Mouse (Mus musculus) MEL (cell line): ENCODE data around the gene Atg4a-ps. TPM values are rescaled to one million over a fixed set of nuclear protein-coding genes. Genes with fewer than 3 reads are reported as not detected.

Source experiments
- DNase-seq: peaks from one replicate; pipeline ENCODE4 v3.0.0; 2011; ENCODE audit warnings: low read depth, low spot score
- H3K27ac ChIP-seq: 2 replicates; pipeline ENCODE4 v1.5.1; 2012; ENCODE audit warnings: low read depth, mild to moderate bottlenecking, control low read depth, low read length, moderate library complexity; ENCODE audit not compliant: control insufficient read depth
- H3K27me3 ChIP-seq, 2 experiments: fragments of 150-350 bp in 1 of 2; sonication (generic) in 1 of 2; 2 replicates each; pipeline ENCODE4 v1.6.1; 2012; ENCODE audit warnings: low read length in 2 of 2, mild to moderate bottlenecking in 2 of 2, improper control_type of control experiment in 1 of 2, moderate library complexity in 1 of 2; ENCODE audit not compliant: insufficient read depth in 2 of 2, control insufficient read depth in 1 of 2
- H3K36me3 ChIP-seq, 2 experiments: 2 replicates each; pipeline ENCODE4 v1.6.1; 2012 to 2014; ENCODE audit warnings: low read length in 2 of 2, improper control_type of control experiment in 1 of 2, inconsistent platforms in 1 of 2, mild to moderate bottlenecking in 1 of 2; ENCODE audit not compliant: insufficient read depth in 2 of 2, control insufficient read depth in 1 of 2
- H3K4me1 ChIP-seq, 2 experiments: fragments of 150-350 bp in 1 of 2; sonication (generic) in 1 of 2; 2 replicates each; pipeline ENCODE4 v1.6.1; 2012; ENCODE audit warnings: low read length in 2 of 2, improper control_type of control experiment in 1 of 2, mild to moderate bottlenecking in 1 of 2; ENCODE audit not compliant: insufficient read depth in 2 of 2, control insufficient read depth in 1 of 2
- H3K4me3 ChIP-seq, 2 experiments: fragments of 150-350 bp in 1 of 2; sonication (generic) in 1 of 2; 2 replicates each; pipeline ENCODE4 v1.5.1; 2012; ENCODE audit warnings: low read depth in 2 of 2, low read length in 2 of 2, mild to moderate bottlenecking in 2 of 2, moderate library complexity in 2 of 2, control low read depth in 1 of 2, improper control_type of control experiment in 1 of 2; ENCODE audit not compliant: control insufficient read depth in 1 of 2, insufficient read depth in 1 of 2
- H3K79me2 ChIP-seq: 2 replicates; pipeline ENCODE4 v1.6.1; 2012; ENCODE audit warnings: mild to moderate bottlenecking, low read length, moderate library complexity; ENCODE audit not compliant: control insufficient read depth, poor library complexity, insufficient read depth
- H3K9ac ChIP-seq: 2 replicates; pipeline ENCODE4 v1.6.1; 2012; ENCODE audit warnings: low read depth, mild to moderate bottlenecking, control low read depth, low read length, moderate library complexity; ENCODE audit not compliant: control insufficient read depth, poor library complexity, severe bottlenecking
- H3K9me3 ChIP-seq: fragments of 150-350 bp; sonication (generic); replicated peaks from 2 replicates; pipeline ENCODE4 v1.6.1; 2012; ENCODE audit warnings: mild to moderate bottlenecking, low read length, improper control_type of control experiment, moderate library complexity; ENCODE audit not compliant: insufficient read depth
- CHD1 ChIP-seq: IDR thresholded peaks from 2 replicates; pipeline ENCODE4 v1.6.1; 2012; ENCODE audit warnings: low read depth, mild to moderate bottlenecking, inconsistent platforms, low read length, improper control_type of control experiment
- CHD2 ChIP-seq: IDR thresholded peaks from 2 replicates; pipeline ENCODE4 v1.6.1; 2011; ENCODE audit warnings: low read length, improper control_type of control experiment
- CTCF ChIP-seq, 3 experiments: IDR thresholded peaks in 2 of 3; conservative IDR thresholded peaks in 1 of 3; 2 replicates each; pipeline ENCODE4 v1.5.1; 2011 to 2012; ENCODE audit warnings: low read length in 3 of 3, low read depth in 2 of 3, mild to moderate bottlenecking in 2 of 3, improper control_type of control experiment in 1 of 3, inconsistent platforms in 1 of 3, mixed read lengths in 1 of 3, moderate library complexity in 1 of 3; ENCODE audit not compliant: control insufficient read depth in 1 of 3, insufficient read depth in 1 of 3, poor library complexity in 1 of 3, severe bottlenecking in 1 of 3
- E2F4 ChIP-seq: IDR thresholded peaks from 2 replicates; pipeline ENCODE4 v1.6.1; 2011; ENCODE audit warnings: low read depth, low read length, improper control_type of control experiment, borderline replicate concordance
- ELF1 ChIP-seq: IDR thresholded peaks from 2 replicates; pipeline ENCODE4 v1.6.1; 2014; ENCODE audit warnings: low read depth, mild to moderate bottlenecking, inconsistent platforms, low read length, improper control_type of control experiment, moderate library complexity
- GABPA ChIP-seq: IDR thresholded peaks from 2 replicates; pipeline ENCODE4 v1.6.1; 2012; ENCODE audit warnings: low read depth, mild to moderate bottlenecking, inconsistent platforms, low read length, improper control_type of control experiment, moderate library complexity
- KAT2A ChIP-seq: conservative IDR thresholded peaks from 2 replicates; pipeline ENCODE4 v1.6.1; 2012; ENCODE audit warnings: low read depth, low read length, improper control_type of control experiment, inconsistent platforms
- MAX ChIP-seq: IDR thresholded peaks from 2 replicates; pipeline ENCODE4 v1.6.1; 2011; ENCODE audit warnings: low read length, improper control_type of control experiment
- MAZ ChIP-seq: IDR thresholded peaks from 2 replicates; pipeline ENCODE4 v1.6.1; 2012; ENCODE audit warnings: low read depth, mild to moderate bottlenecking, inconsistent platforms, low read length, improper control_type of control experiment
- MEF2A ChIP-seq: IDR thresholded peaks from 2 replicates; pipeline ENCODE4 v1.6.1; 2014; ENCODE audit warnings: low read depth, mild to moderate bottlenecking, inconsistent platforms, low read length, improper control_type of control experiment; ENCODE audit not compliant: poor library complexity, insufficient replicate concordance, severe bottlenecking; ENCODE audit errors: extremely low read depth
- MXI1 ChIP-seq: IDR thresholded peaks from 2 replicates; pipeline ENCODE4 v1.6.1; 2011; ENCODE audit warnings: mild to moderate bottlenecking, low read depth, low read length, improper control_type of control experiment
- NELFE ChIP-seq: IDR thresholded peaks from 2 replicates; pipeline ENCODE4 v1.6.1; 2011; ENCODE audit warnings: low read depth, low read length, improper control_type of control experiment
- NRF1 ChIP-seq: IDR thresholded peaks from 2 replicates; pipeline ENCODE4 v1.6.1; 2014; ENCODE audit warnings: low read depth, mild to moderate bottlenecking, inconsistent platforms, low read length, improper control_type of control experiment, moderate library complexity; ENCODE audit not compliant: poor library complexity, insufficient read depth, severe bottlenecking
- POLR2A ChIP-seq, 2 experiments: IDR thresholded peaks; 2 replicates each; pipeline ENCODE4 v1.6.1; 2011 to 2012; ENCODE audit warnings: low read length in 2 of 2, mild to moderate bottlenecking in 2 of 2, control low read depth in 1 of 2, improper control_type of control experiment in 1 of 2, low read depth in 1 of 2, moderate library complexity in 1 of 2; ENCODE audit not compliant: control insufficient read depth in 1 of 2, insufficient read depth in 1 of 2, poor library complexity in 1 of 2
- POLR2AphosphoS2 ChIP-seq: IDR thresholded peaks from 2 replicates; pipeline ENCODE4 v1.6.1; 2011; ENCODE audit warnings: low read length, improper control_type of control experiment
- POLR2AphosphoS5 ChIP-seq: IDR thresholded peaks from 2 replicates; pipeline ENCODE4 v1.6.1; 2012; ENCODE audit warnings: low read depth, borderline replicate concordance, mild to moderate bottlenecking, inconsistent platforms, low read length, moderate library complexity, mixed read lengths
- RAD21 ChIP-seq: IDR thresholded peaks from 2 replicates; pipeline ENCODE4 v1.6.1; 2011; ENCODE audit warnings: mild to moderate bottlenecking, low read depth, low read length, improper control_type of control experiment
- SMC3 ChIP-seq: IDR thresholded peaks from 2 replicates; pipeline ENCODE4 v1.6.1; 2011; ENCODE audit warnings: low read depth, low read length, improper control_type of control experiment
- TAL1 ChIP-seq: IDR thresholded peaks from 2 replicates; pipeline ENCODE4 v1.6.1; 2012; ENCODE audit warnings: mild to moderate bottlenecking, inconsistent platforms, low read length, moderate library complexity, mixed read lengths
- TCF12 ChIP-seq: IDR thresholded peaks from 2 replicates; pipeline ENCODE4 v1.6.1; 2014; ENCODE audit warnings: low read depth, mild to moderate bottlenecking, inconsistent platforms, low read length, improper control_type of control experiment, moderate library complexity
- ZKSCAN1 ChIP-seq: IDR thresholded peaks from 2 replicates; pipeline ENCODE4 v1.6.1; 2012; ENCODE audit warnings: low read depth, mild to moderate bottlenecking, inconsistent platforms, low read length, improper control_type of control experiment, moderate library complexity
- ZMIZ1 ChIP-seq: IDR thresholded peaks from 2 replicates; pipeline ENCODE4 v1.6.1; 2012; ENCODE audit warnings: low read depth, mild to moderate bottlenecking, inconsistent platforms, low read length, improper control_type of control experiment, moderate library complexity
- polyA plus RNA-seq, 2 experiments: library from polyadenylated mRNA; stranded (reverse) in 1 of 2; unstranded in 1 of 2; fragments of >175 nt in 1 of 2; fragments of >200 nt in 1 of 2; gene quantifications; 2 replicates each; pipeline versions ENCODE4 v1.2.1 to v1.2.4; 2012; ENCODE audit warnings: low replicate concordance in 2 of 2, low read depth in 1 of 2; ENCODE audit not compliant: insufficient read length in 2 of 2, insufficient read depth in 1 of 2, missing spikeins in 1 of 2
- total RNA-seq: library from RNA; depleted of rRNA; stranded (reverse); fragments of 300-350 nt; gene quantifications from 2 replicates; pipeline ENCODE4 v1.2.3, GENCODE M21; 2012

Atg4a-ps gene
- total and polyA plus RNA-seq, 3 experiments = 0.81 to 3.4 TPM; not detected in 1

DNA sequence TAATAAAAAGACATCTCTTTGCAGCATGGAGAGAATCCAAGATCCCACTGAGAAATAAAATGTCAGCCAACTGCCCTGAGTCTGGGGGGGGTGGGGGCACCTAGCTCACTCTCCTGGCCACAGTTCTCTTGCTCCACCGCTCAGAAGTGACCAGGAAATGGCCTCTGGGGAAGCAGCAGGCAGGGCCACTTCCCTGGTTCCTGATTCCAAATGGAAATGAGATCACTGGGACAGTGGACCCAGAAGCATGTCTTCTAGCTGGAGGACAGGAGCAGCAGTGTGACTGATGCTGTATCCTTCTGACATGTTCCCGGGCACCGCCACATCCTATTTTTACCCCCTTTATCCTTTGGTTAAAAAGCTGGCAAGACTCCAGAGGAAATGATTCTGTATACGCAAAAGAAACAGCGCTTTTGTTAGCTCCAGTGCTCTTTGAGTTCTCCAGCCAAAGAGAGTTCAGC is 21.2 kb downstream of the Atg4a-ps start:
- H3K4me3 ChIP-seq = no peak overlapping the region
- TF ChIP-seq ZMIZ1 (no peak), POLR2A (IDR thresholded peaks at IDR 0.05; ENCODE audit: control insufficient read depth in 1 of 2, insufficient read depth in 1 of 2, low read depth in 1 of 2, low read length in 2 of 2, poor library complexity in 1 of 2) (no peak), MAZ (no peak), MEF2A (no peak), MAX (no peak), NELFE (no peak), GABPA (no peak)

GRCm38 (mm10) chr3:103623893-103624470 is 21.9 kb downstream of the Atg4a-ps start:
- H3K79me2 ChIP-seq = no peaks in the 10 kb centered on the region
- no peak overlapping the region for H3K27ac ChIP-seq
- H3K4me3 ChIP-seq = no peak overlapping the region
- H3K36me3 ChIP-seq = no peaks in the 10 kb centered on the region
- H3K9me3 ChIP-seq = no peaks in the 10 kb centered on the region
- DNase-seq = no peak
- H3K4me1 ChIP-seq = no peaks in the 10 kb centered on the region
- H3K9ac ChIP-seq = no peak overlapping the region
- no peaks in the 10 kb centered on the region; a peak in 1 of 4 replicates for H3K27me3 ChIP-seq
- TF ChIP-seq E2F4 = no peak
- no peak for TF ChIP-seq KAT2A
- TF ChIP-seq, all 39 proteins: peak for 0

More for the DNA sequence above, 21.2 kb downstream of the Atg4a-ps start:
- H3K4me1 ChIP-seq = no peaks in the 10 kb centered on the region
- no peak overlapping the region for H3K27ac ChIP-seq
- no peaks in the 10 kb centered on the region; a peak in 1 of 4 replicates for H3K27me3 ChIP-seq
- H3K79me2 ChIP-seq = no peaks in the 10 kb centered on the region
- DNase-seq = no peak
- no peaks in the 10 kb centered on the region for H3K36me3 ChIP-seq
- H3K9me3 ChIP-seq = no peaks in the 10 kb centered on the region
- H3K9ac ChIP-seq = no peak overlapping the region

- no peak for DNase-seq
- Histone ChIP-seq H3K9ac (no peak overlapping the region), H3K27me3 (no peaks in the 10 kb centered on the region; a peak in 1 of 4 replicates), H3K27ac (no peak overlapping the region), H3K9me3 (no peaks in the 10 kb centered on the region), H3K4me1 (no peaks in the 10 kb centered on the region), H3K79me2 (no peaks in the 10 kb centered on the region), H3K36me3 (no peaks in the 10 kb centered on the region), H3K4me3 (no peak overlapping the region)
- TF ChIP-seq MAX (no peak), ZKSCAN1 (no peak), TAL1 (no peak), KAT2A (no peak), RAD21 (no peak), ELF1 (no peak), MXI1 (no peak), SMC3 (no peak), ZMIZ1 (no peak), TCF12 (no peak), POLR2AphosphoS2 (no peak), POLR2AphosphoS5 (no peak), POLR2A (IDR thresholded peaks at IDR 0.05; ENCODE audit: control insufficient read depth in 1 of 2, insufficient read depth in 1 of 2, low read depth in 1 of 2, low read length in 2 of 2, poor library complexity in 1 of 2) (no peak), CHD2 (no peak), NRF1 (no peak), CHD1 (no peak), CTCF (IDR thresholded peaks at IDR 0.05 in 2 of 3, conservative IDR thresholded peaks at IDR 0.05 in 1 of 3; ENCODE audit: control insufficient read depth in 1 of 3, insufficient read depth in 1 of 3, low read depth in 2 of 3, low read length in 3 of 3, poor library complexity in 1 of 3, severe bottlenecking in 1 of 3) (no peak)
Observed at GRCm38 (mm10) chr3:103620101-103620500, 25.8 kb downstream of the Atg4a-ps start.
